8 mouse cellular contexts compared by ENCODE assay signal in the genomic region with DNA sequence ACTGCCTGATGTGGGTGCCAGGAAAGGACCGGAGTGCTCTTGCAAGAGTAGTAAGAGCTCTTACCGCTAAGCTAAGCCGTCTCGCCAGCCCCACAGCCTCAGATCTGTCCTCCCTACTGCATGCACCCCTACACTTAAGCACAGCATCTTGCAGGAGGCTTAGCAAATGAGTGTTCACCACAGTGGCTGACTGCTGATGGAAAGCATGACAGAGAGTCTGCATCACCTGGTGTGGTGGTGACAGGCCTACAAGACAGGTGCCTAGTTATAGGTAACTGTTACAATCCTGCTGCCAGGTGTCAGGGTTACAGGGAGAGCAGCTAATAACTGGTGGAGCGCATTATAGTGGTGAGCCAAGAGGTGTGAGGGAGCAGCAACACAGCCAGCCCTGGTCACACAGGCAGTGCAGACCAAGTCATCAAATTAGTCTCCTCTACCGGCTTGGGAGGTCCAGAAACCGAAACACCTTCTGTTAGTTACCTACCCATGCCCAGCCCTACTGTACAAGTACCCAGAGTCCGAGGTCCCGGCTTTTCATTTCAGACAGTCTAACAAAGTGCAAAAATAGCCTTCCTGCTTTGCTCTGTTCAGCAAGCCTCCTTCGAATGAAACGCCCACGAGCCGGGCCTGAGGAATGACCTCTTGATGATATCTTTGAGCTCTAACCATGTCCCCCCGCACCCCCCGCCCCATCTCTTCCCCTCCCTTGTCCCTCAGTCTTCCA. TPM values are rescaled to one million over a fixed set of nuclear protein-coding genes. Genes with fewer than 3 reads are reported as not detected.
DNase-seq lines count a peak whose midpoint lies in the region; ATAC-seq lines count a peak whose summit lies in the region.

No protein-coding gene starts in this region.

- H3K36me3 ChIP-seq in hindbrain, embryonic 13.5 days, result no peaks in the 10 kb centered on the region

- peak overlapping the region; percentile 97 for H3K9ac ChIP-seq in hindbrain, embryonic 13.5 days

- H3K9me3 ChIP-seq in hindbrain, embryonic 13.5 days, result no peaks in the 10 kb centered on the region

- peak; percentile 36 for ATAC-seq in hindbrain, embryonic 13.5 days (ENCODE audit: low FRiP score)
- no peak for ATAC-seq in CD4-positive, CD25-positive, alpha-beta regulatory T cell, adult 4 months

- no peaks in the 10 kb centered on the region for H3K27me3 ChIP-seq in hindbrain, embryonic 13.5 days

- H3K27ac ChIP-seq in hindbrain, embryonic 13.5 days, result peak overlapping the region; percentile 97

- 10% methylated on average over 15 of the region's 15 CpGs for WGBS in hindbrain, embryonic 13.5 days

- DNase-seq in cerebellum, adult 11-12 months, result peak; percentile 23
- DNase-seq in cerebellum, adult 9-10 months, result no peak
- peak; percentile 63 for DNase-seq in NIH3T3 (ENCODE audit: low read depth)
- peak; percentile 53 for DNase-seq in lung, postnatal 10 days
- no peak for DNase-seq in B cell, adult 2 months
- DNase-seq in left cerebral cortex, adult 11 months (ENCODE audit: low spot score), result no peak

- peak overlapping the region; percentile 97 for H3K4me2 ChIP-seq in hindbrain, embryonic 13.5 days

- peak overlapping the region; percentile 87 for H3K4me3 ChIP-seq in hindbrain, embryonic 13.5 days

- H3K4me1 ChIP-seq in hindbrain, embryonic 13.5 days (replicated peaks), result peaks cover 57% of the 10 kb centered on the region

RNA-seq across cellular contexts. Expression of gene Fam129b, which starts 0.8 kb away (rescaled TPM):
- 31.6 and 32.4 TPM in 2 replicates for polyA plus RNA-seq in hindbrain, embryonic 13.5 days (2015; fragmentation: Nextera tagmentation; extraction: Ambion mirVana)
- polyA plus RNA-seq in CD4-positive, CD25-positive, alpha-beta regulatory T cell, adult 4 months (2017; shearing (Covaris generic)), result 1 to 10 TPM in 1 of 2 experiments, under 1 TPM in 1; 0.97 to 1.0 TPM

RNA-seq across cellular contexts. Expression of gene Stxbp1, which starts 28.1 kb away (rescaled TPM):
- 180 and 193 TPM in 2 replicates for polyA plus RNA-seq in hindbrain, embryonic 13.5 days (2015; fragmentation: Nextera tagmentation; extraction: Ambion mirVana)
- polyA plus RNA-seq in CD4-positive, CD25-positive, alpha-beta regulatory T cell, adult 4 months (2017; shearing (Covaris generic)), result 1 to 10 TPM; 4.2 to 4.7 TPM

Comparison
In these comparisons a context has a peak if more than half of its experiments do, and no peak if none do; other contexts are left out.
1. DNase-seq: peak in cerebellum, adult 11-12 months (single experiment), NIH3T3 (single experiment) and lung, postnatal 10 days (single experiment); none in cerebellum, adult 9-10 months (single experiment), B cell, adult 2 months (0 of 2) and left cerebral cortex, adult 11 months (single experiment).
2. RNA of gene Fam129b, which starts 0.8 kb away (polyA plus RNA-seq): 31.6 to 32.4 TPM in hindbrain, embryonic 13.5 days; 0.97 to 1.0 TPM in CD4-positive, CD25-positive, alpha-beta regulatory T cell, adult 4 months; every median in the first group is over 10 times any median in the second.
3. RNA of gene Stxbp1, which starts 28.1 kb away (polyA plus RNA-seq): 180 to 193 TPM in hindbrain, embryonic 13.5 days; 4.2 to 4.7 TPM in CD4-positive, CD25-positive, alpha-beta regulatory T cell, adult 4 months; every median in the first group is over 10 times any median in the second.